Mouse (Mus musculus) G1E (cell line): ENCODE data around the gene Dnpep.

Experiments
- CTCF ChIP-seq: IDR thresholded peaks from 2 replicates; pipeline ENCODE4 v1.5.1; 2012; ENCODE audit warnings: low read depth, low read length, inconsistent platforms, mixed read lengths
- GATA1 ChIP-seq: IDR thresholded peaks from 2 replicates; pipeline ENCODE4 v1.6.1; 2012; ENCODE audit warnings: borderline replicate concordance, low read length, inconsistent platforms, mixed read lengths
- TAL1 ChIP-seq: conservative IDR thresholded peaks from 2 replicates; pipeline ENCODE4 v1.6.1; 2012; ENCODE audit warnings: low read depth, low read length, inconsistent platforms, mixed read lengths

- TF ChIP-seq CTCF (no peak), TAL1 (no peak), GATA1 (no peak)
Measured at GRCm38 (mm10) chr1:75316861-75317240, 939 bp downstream of the Dnpep start.
